Mouse (Mus musculus): ENCODE measurements around the gene Fau. TPM values are rescaled to one million over a fixed set of nuclear protein-coding genes. Genes with fewer than 3 reads are reported as not detected.

The Fau gene
- polyA plus RNA-seq, 1 experiment, result 2,588 TPM

- DNase-seq, result no peak
- TF ChIP-seq CTCF (IDR thresholded peaks at IDR 0.05; ENCODE audit: borderline replicate concordance, control insufficient read depth, extremely low read depth, insufficient read depth, low read length, poor library complexity), result no peak
- no peak for TF ChIP-seq POLR2A (IDR thresholded peaks at IDR 0.05; ENCODE audit: control insufficient read depth, extremely low read depth, insufficient read depth, low read length, poor library complexity)
- H3K4me1 ChIP-seq (replicated peaks; ENCODE audit: control insufficient read depth, insufficient read depth, low read length), result no peaks in the 10 kb centered on the region
- H3K27ac ChIP-seq (ENCODE audit: control insufficient read depth, insufficient read depth, low read length), result no peak overlapping the region
- WGBS, result 87% methylated on average over 3 of the region's 3 CpGs
- H3K36me3 ChIP-seq (ENCODE audit: control insufficient read depth, insufficient read depth, low read length), result peaks cover 15% of the 10 kb centered on the region; the same call in 1 of the 2 replicates
- no peak overlapping the region for H3K4me3 ChIP-seq (ENCODE audit: control insufficient read depth, insufficient read depth, low read length)
- no peaks in the 10 kb centered on the region for H3K27me3 ChIP-seq (ENCODE audit: control insufficient read depth, insufficient read depth, low read length)
Observed at GRCm38 (mm10) chr19:6097847-6098246, 40.2 kb downstream of the Fau start.

- no peak overlapping the region for H3K4me3 ChIP-seq (ENCODE audit: control insufficient read depth, insufficient read depth, low read length)
- H3K27me3 ChIP-seq (ENCODE audit: control insufficient read depth, insufficient read depth, low read length), result no peaks in the 10 kb centered on the region
- 94% methylated on average over 6 of the region's 6 CpGs for WGBS
- no peak overlapping the region for H3K27ac ChIP-seq (ENCODE audit: control insufficient read depth, insufficient read depth, low read length)
- no peaks in the 10 kb centered on the region for H3K36me3 ChIP-seq (ENCODE audit: control insufficient read depth, insufficient read depth, low read length)
- DNase-seq, result no peak
- no peaks in the 10 kb centered on the region for H3K4me1 ChIP-seq (replicated peaks; ENCODE audit: control insufficient read depth, insufficient read depth, low read length)
- no peak for TF ChIP-seq POLR2A (IDR thresholded peaks at IDR 0.05; ENCODE audit: control insufficient read depth, extremely low read depth, insufficient read depth, low read length, poor library complexity)
Observed at GRCm38 (mm10) chr19:6101186-6101585, 43.5 kb downstream of the Fau start.

DNA sequence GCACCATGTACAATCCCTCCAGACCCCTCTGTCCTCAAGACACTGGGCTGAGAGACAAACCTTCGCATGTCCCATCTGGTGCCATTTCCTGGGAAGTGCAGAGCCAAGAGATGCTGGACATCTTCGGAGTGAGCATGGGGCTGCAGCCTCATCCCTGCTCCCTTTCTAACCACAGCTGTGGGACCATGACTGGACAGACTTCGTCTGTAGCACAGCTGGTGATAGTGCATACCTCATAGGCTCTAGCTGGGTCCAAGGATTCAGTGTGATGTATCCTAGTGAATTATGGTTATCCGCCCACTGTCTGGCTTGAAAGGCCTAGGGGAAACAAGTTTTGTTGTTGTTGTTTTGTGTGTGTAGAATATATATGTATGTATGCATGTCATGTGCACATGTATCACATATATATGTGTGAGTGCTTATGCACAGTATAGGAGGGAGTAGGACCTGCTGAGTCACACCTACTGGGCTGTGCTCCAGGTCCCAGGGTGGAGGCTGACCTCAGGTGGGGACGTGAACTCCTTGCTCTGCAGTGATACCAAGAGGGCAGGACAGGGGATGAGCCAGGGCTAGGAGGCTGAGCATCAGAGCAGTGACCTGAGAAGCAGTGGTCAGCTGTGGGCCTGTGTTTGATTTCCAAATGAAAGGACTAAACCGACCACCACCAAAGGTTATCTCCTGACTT lies 44.7 kb downstream of the Fau start:
- TF ChIP-seq CTCF (IDR thresholded peaks at IDR 0.05; ENCODE audit: borderline replicate concordance, control insufficient read depth, extremely low read depth, insufficient read depth, low read length, poor library complexity) (no peak), POLR2A (IDR thresholded peaks at IDR 0.05; ENCODE audit: control insufficient read depth, extremely low read depth, insufficient read depth, low read length, poor library complexity) (no peak)
- no peak overlapping the region for H3K27ac ChIP-seq (ENCODE audit: control insufficient read depth, insufficient read depth, low read length)
- no peaks in the 10 kb centered on the region for H3K36me3 ChIP-seq (ENCODE audit: control insufficient read depth, insufficient read depth, low read length)
- H3K27me3 ChIP-seq (ENCODE audit: control insufficient read depth, insufficient read depth, low read length), result no peaks in the 10 kb centered on the region
- H3K4me1 ChIP-seq (replicated peaks; ENCODE audit: control insufficient read depth, insufficient read depth, low read length), result no peaks in the 10 kb centered on the region
- WGBS, result 75% methylated on average over 6 of the region's 6 CpGs
- DNase-seq, result no peak
- H3K4me3 ChIP-seq (ENCODE audit: control insufficient read depth, insufficient read depth, low read length), result no peak overlapping the region

DNA sequence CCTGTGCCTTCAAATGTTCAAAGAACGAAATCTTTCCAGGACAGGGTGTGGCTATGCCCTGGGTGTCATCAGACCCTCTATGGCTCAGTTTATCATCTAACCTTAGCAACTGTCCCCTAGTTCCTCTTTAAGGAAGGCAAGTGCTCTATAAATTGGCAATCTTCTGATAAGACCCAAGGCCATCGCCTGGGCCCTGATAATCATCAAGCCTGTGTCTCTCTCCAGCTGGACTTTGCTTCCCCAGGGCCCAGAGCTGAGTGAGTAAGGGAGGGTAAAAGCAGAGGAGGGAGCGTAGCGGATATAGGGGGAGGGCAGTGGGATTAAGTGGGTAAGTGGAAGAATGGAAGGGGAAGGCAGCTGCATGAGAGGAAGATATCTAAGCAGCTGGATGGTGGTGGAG lies 46.8 kb downstream of the Fau start:
- H3K27me3 ChIP-seq (ENCODE audit: control insufficient read depth, insufficient read depth, low read length), result no peaks in the 10 kb centered on the region
- WGBS, result 95% methylated on average over 4 of the region's 4 CpGs

DNA sequence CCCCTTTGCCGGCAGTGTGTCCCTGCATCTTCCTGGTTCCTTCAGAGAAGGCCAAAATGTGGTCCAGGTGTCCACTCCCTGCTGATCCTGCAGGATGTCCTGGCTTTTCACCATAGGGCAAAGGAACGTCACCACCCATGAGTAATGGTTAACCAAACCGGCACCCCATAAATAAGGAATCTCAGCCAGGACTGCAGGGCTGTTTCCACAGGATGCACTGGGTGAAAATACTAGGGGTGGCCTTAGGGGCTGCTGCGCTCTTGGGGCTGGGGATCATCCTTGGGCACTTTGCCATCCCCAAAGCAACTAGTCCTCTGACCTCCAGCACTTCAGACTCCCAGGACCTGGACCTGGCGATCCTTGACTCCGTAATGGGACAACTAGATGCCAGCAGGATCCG lies 47.9 kb downstream of the Fau start, which contains the start of gene Naaladl1:
Naaladl1 (plus strand) TSS at position 197 of the 400 bp plus-strand sequence.
- DNase-seq, result no peak
- no peak for TF ChIP-seq POLR2A (IDR thresholded peaks at IDR 0.05; ENCODE audit: control insufficient read depth, extremely low read depth, insufficient read depth, low read length, poor library complexity)
- no peak for TF ChIP-seq CTCF (IDR thresholded peaks at IDR 0.05; ENCODE audit: borderline replicate concordance, control insufficient read depth, extremely low read depth, insufficient read depth, low read length, poor library complexity)
- Histone ChIP-seq H3K27ac (ENCODE audit: control insufficient read depth, insufficient read depth, low read length) (no peak within 1 kb of the TSS), H3K36me3 (ENCODE audit: control insufficient read depth, insufficient read depth, low read length) (no peaks in the 10 kb centered on the region), H3K4me3 (ENCODE audit: control insufficient read depth, insufficient read depth, low read length) (no peak within 1 kb of the TSS), H3K4me1 (replicated peaks; ENCODE audit: control insufficient read depth, insufficient read depth, low read length) (no peaks in the 10 kb centered on the region), H3K27me3 (ENCODE audit: control insufficient read depth, insufficient read depth, low read length) (no peaks in the 10 kb centered on the region)
- 98% methylated on average over 7 of the region's 7 CpGs for WGBS

More for the DNA sequence above, 46.8 kb downstream of the Fau start:
- no peak for TF ChIP-seq POLR2A (IDR thresholded peaks at IDR 0.05; ENCODE audit: control insufficient read depth, extremely low read depth, insufficient read depth, low read length, poor library complexity)
- no peak for TF ChIP-seq CTCF (IDR thresholded peaks at IDR 0.05; ENCODE audit: borderline replicate concordance, control insufficient read depth, extremely low read depth, insufficient read depth, low read length, poor library complexity)
- Histone ChIP-seq H3K4me3 (ENCODE audit: control insufficient read depth, insufficient read depth, low read length) (no peak overlapping the region), H3K4me1 (replicated peaks; ENCODE audit: control insufficient read depth, insufficient read depth, low read length) (no peaks in the 10 kb centered on the region), H3K36me3 (ENCODE audit: control insufficient read depth, insufficient read depth, low read length) (no peaks in the 10 kb centered on the region), H3K27ac (ENCODE audit: control insufficient read depth, insufficient read depth, low read length) (no peak overlapping the region)
- DNase-seq, result no peak

Other genes starting within 250 kb of the Fau start
- gene Frmd8, start 182.6 kb upstream of the Fau start, polyA plus RNA-seq (2012; rRNA removed), result 121 and 129 TPM in 2 replicates
- gene Slc25a45, start 180.0 kb upstream of the Fau start, polyA plus RNA-seq (2012; rRNA removed), result 57.5 and 57.9 TPM in 2 replicates
- 4.0 and 4.7 TPM in 2 replicates for gene Tigd3, start 163.7 kb upstream of the Fau start, polyA plus RNA-seq (2012; rRNA removed)
- gene Dpf2, start 144.8 kb upstream of the Fau start, polyA plus RNA-seq (2012; rRNA removed), result 175 and 194 TPM in 2 replicates
- 5.1 and 5.8 TPM in 2 replicates for gene Cdc42ep2, start 133.0 kb upstream of the Fau start, polyA plus RNA-seq (2012; rRNA removed)
- gene Pola2, start 93.6 kb upstream of the Fau start, polyA plus RNA-seq (2012; rRNA removed), result 115 and 120 TPM in 2 replicates
- 0.06 and 0.20 TPM in 2 replicates for gene Slc22a20, start 71.7 kb upstream of the Fau start, polyA plus RNA-seq (2012; rRNA removed)
- 98.2 and 101 TPM in 2 replicates for gene Capn1, start 41.9 kb upstream of the Fau start, polyA plus RNA-seq (2012; rRNA removed)
- gene Syvn1, start 11.3 kb upstream of the Fau start, polyA plus RNA-seq (2012; rRNA removed), result 77.1 and 83.7 TPM in 2 replicates
- gene Mrpl49, start 59 bp upstream of the Fau start, polyA plus RNA-seq (2012; rRNA removed), result 28.8 and 29.4 TPM in 2 replicates
- gene Znhit2, start 3.3 kb downstream of the Fau start, polyA plus RNA-seq (2012; rRNA removed), result 69.6 and 80.8 TPM in 2 replicates
- 35.8 and 42.0 TPM in 2 replicates for gene Tm7sf2, start 10.5 kb downstream of the Fau start, polyA plus RNA-seq (2012; rRNA removed)
- 145 and 163 TPM in 2 replicates for gene Vps51, start 19.4 kb downstream of the Fau start, polyA plus RNA-seq (2012; rRNA removed)
- 0.70 and 1.5 TPM in 2 replicates for gene Tmem262, start 22.2 kb downstream of the Fau start, polyA plus RNA-seq (2012; rRNA removed)
- 0.65 and 0.84 TPM in 2 replicates for gene Gm28374, start 24.4 kb downstream of the Fau start, polyA plus RNA-seq (2012; rRNA removed)
- 145 and 147 TPM in 2 replicates for gene Zfpl1, start 27.1 kb downstream of the Fau start, polyA plus RNA-seq (2012; rRNA removed)
- 22.1 and 28.8 TPM in 2 replicates for gene Cdca5, start 27.1 kb downstream of the Fau start, polyA plus RNA-seq (2012; rRNA removed)
- gene AC131692.1, start 36.6 kb downstream of the Fau start, polyA plus RNA-seq (2012; rRNA removed), result 0.57 and 0.66 TPM in 2 replicates
- 1.8 and 2.1 TPM in 2 replicates for gene Naaladl1, start 47.9 kb downstream of the Fau start, polyA plus RNA-seq (2012; rRNA removed)
- 71.3 and 90.1 TPM in 2 replicates for gene Sac3d1, start 60.8 kb downstream of the Fau start, polyA plus RNA-seq (2012; rRNA removed)
- gene Snx15, start 70.5 kb downstream of the Fau start, polyA plus RNA-seq (2012; rRNA removed), result 80.9 and 86.2 TPM in 2 replicates
- 3.6 and 4.6 TPM in 2 replicates for gene Batf2, start 83.1 kb downstream of the Fau start, polyA plus RNA-seq (2012; rRNA removed)
- 96.1 and 119 TPM in 2 replicates for gene Arl2, start 83.7 kb downstream of the Fau start, polyA plus RNA-seq (2012; rRNA removed)
- gene Majin, start 126.5 kb downstream of the Fau start, polyA plus RNA-seq (2012; rRNA removed), result 0.23 and 0.57 TPM in 2 replicates
- 5.2 and 8.9 TPM in 2 replicates for gene Gpha2, start 168.5 kb downstream of the Fau start, polyA plus RNA-seq (2012; rRNA removed)
- 54.6 and 56.1 TPM in 2 replicates for gene Ppp2r5b, start 178.0 kb downstream of the Fau start, polyA plus RNA-seq (2012; rRNA removed)
- gene Atg2a, start 183.8 kb downstream of the Fau start, polyA plus RNA-seq (2012; rRNA removed), result 82.4 and 90.3 TPM in 2 replicates
- gene Ehd1, start 218.9 kb downstream of the Fau start, polyA plus RNA-seq (2012; rRNA removed), result 141 and 159 TPM in 2 replicates
- 12.8 and 12.9 TPM in 2 replicates for gene Cdc42bpg, start 248.6 kb downstream of the Fau start, polyA plus RNA-seq (2012; rRNA removed)

Data from thymus, adult 2 months (tissue).